Mouse (Mus musculus): ENCODE results near the gene Cpm.

The Cpm gene

GRCm38 (mm10) chr10:117736573-117736972 lies 107.3 kb downstream of the Cpm start:
- DNase-seq (ENCODE audit: low spot score in 2 of 2) = no peak
